Mouse (Mus musculus) spleen, adult 2 months (tissue): ENCODE results near the gene Cox15.

Experiments used
- CTCF ChIP-seq: fragments of 200-500 bp; IDR thresholded peaks from 2 replicates; pipeline ENCODE4 v1.5.1; 2011; ENCODE audit warnings: mild to moderate bottlenecking, inconsistent platforms; ENCODE audit not compliant: insufficient read depth, insufficient read length, insufficient replicate concordance; ENCODE audit errors: extremely low read depth
- POLR2A ChIP-seq: fragments of 200-500 bp; IDR thresholded peaks from 2 replicates; pipeline ENCODE4 v1.6.1; 2011; ENCODE audit warnings: low read depth, low read length, inconsistent platforms

DNA sequence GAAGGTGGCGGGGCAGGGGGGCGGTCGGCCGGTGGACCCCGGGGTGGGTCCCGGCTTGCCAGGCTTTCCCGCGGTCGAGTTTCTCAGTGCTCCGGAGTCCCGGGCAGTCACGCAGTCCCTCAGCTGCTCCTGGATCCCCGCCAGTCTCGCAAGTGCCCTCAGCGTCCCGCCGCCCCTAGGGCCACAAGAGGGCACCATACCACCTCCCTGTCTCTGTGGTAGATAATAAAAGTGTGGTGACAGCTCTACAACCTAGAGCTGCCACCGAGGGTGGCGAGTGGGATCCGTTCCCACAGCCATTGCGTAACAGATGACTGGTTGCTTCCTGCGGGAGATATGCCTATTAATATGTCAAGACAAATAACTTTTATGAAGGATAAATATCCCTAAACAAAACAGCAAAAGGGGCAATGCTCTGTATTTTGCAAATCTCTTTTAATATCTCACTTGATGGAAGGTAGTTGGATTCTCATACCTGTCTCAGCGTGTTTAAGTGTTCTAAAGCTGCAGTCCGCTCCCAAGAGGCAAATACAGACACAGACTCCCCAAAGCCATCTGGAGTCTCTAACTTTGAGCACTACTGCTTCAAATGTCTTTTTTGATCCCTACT lies 531 bp upstream of the Cox15 start:
- TF ChIP-seq POLR2A, result no peak
- peak; percentile 86; the same call in 1 of the 2 replicates for TF ChIP-seq CTCF
